Mouse (Mus musculus): Measurements from ENCODE around the gene Mmp20.
A peak's percentile ranks its signal among the peaks of the same experiment; 100 is the strongest.

Mmp20 gene

GRCm38 (mm10) chr9:7689799-7690198 is 61.8 kb downstream of the Mmp20 start:
- DNase-seq (ENCODE audit: low read depth, low spot score) = no peak

GRCm38 (mm10) chr9:7691790-7692189 is 63.8 kb downstream of the Mmp20 start, which contains the start of gene Mmp7:
TSS of gene Mmp7 (plus strand) at chr9:7692090.
- DNase-seq (ENCODE audit: low read depth, low spot score) = no peak

- no peak for DNase-seq (ENCODE audit: low read depth, low spot score)
Observed at GRCm38 (mm10) chr9:7693961-7694360, 65.9 kb downstream of the Mmp20 start.

GRCm38 (mm10) chr9:7695646-7696045 is 67.6 kb downstream of the Mmp20 start:
- DNase-seq (ENCODE audit: low read depth, low spot score) = no peak

GRCm38 (mm10) chr9:7708698-7709097 is 80.7 kb downstream of the Mmp20 start:
- no peak for DNase-seq (ENCODE audit: low read depth, low spot score)

- DNase-seq (ENCODE audit: low read depth, low spot score) = no peak
Observed at GRCm38 (mm10) chr9:7711196-7711595, 83.2 kb downstream of the Mmp20 start.

- peak; percentile 21 for DNase-seq (ENCODE audit: low read depth, low spot score)
Observed at GRCm38 (mm10) chr9:7714062-7714907, 86.3 kb downstream of the Mmp20 start.

GRCm38 (mm10) chr9:7714908-7715175 is 86.8 kb downstream of the Mmp20 start:
- no peak for DNase-seq (ENCODE audit: low read depth, low spot score)

- no peak for DNase-seq (ENCODE audit: low read depth, low spot score)
Observed at GRCm38 (mm10) chr9:7721543-7721942, 93.5 kb downstream of the Mmp20 start.

Measured in skeletal muscle tissue, adult 2 months (tissue).